Mouse (Mus musculus) macrophage (primary cell): ENCODE measurements around the gene Klk6. TPM values are rescaled to one million over a fixed set of nuclear protein-coding genes. Genes with fewer than 3 reads are reported as not detected.

Source experiments
- H3K27ac ChIP-seq: fragments of 350-480 bp; formaldehyde crosslinking; 2 replicates; pipeline ENCODE4 v1.9.0; 2021
- H3K36me3 ChIP-seq: fragments of 350-480 bp; formaldehyde crosslinking; 2 replicates; pipeline ENCODE4 v1.9.0; 2021; ENCODE audit errors: inconsistent target
- H3K4me3 ChIP-seq: fragments of 350-480 bp; formaldehyde crosslinking; 2 replicates; pipeline ENCODE4 v1.9.0; 2021; ENCODE audit errors: inconsistent target
- H3K79me2 ChIP-seq: fragments of 350-480 bp; formaldehyde crosslinking; 2 replicates; pipeline ENCODE4 v1.9.0; 2021; ENCODE audit errors: inconsistent target
- WGBS: methylation state at CpG from one replicate; pipeline ENCODE4 v1.1.7; 2026; ENCODE audit warnings: inconsistent platforms; ENCODE audit not compliant: missing documents; 5-methylcytosine and 5-hydroxymethylcytosine counted together
- polyA plus RNA-seq: library from polyadenylated mRNA; stranded (reverse); fragments of 250-400 nt; gene quantifications from 3 replicates; pipeline ENCODE4 v1.2.4, GENCODE M21; 2018; ENCODE audit warnings: inconsistent platforms

Gene Klk6
- polyA plus RNA-seq, 1 experiment from 2014 or later, result not detected

DNA sequence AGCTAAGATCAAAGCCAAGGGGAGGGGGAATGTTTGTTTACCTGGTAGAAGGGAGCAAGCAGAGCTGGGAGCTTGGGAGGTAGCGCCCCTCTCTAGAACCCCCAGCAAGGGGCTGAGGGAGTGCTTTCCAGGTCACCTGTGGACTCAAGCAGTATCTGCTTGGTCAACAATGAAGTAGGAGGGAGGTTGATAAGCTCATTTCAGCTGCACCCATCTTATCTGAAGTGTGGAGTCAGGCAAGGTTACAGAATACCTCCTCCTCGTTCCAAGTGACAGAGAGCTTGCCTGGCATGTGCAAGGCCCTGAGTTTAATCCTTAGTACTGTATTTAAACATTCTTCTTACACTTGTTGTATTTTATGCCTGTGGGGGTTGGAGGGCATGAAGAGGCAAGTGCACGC lies 31.4 kb downstream of the Klk6 start:
- Histone ChIP-seq H3K27ac (no peak overlapping the region), H3K79me2 (no peaks in the 10 kb centered on the region), H3K36me3 (no peaks in the 10 kb centered on the region), H3K4me3 (no peak overlapping the region)
- WGBS, result 79% methylated on average over 3 of the region's 3 CpGs

DNA sequence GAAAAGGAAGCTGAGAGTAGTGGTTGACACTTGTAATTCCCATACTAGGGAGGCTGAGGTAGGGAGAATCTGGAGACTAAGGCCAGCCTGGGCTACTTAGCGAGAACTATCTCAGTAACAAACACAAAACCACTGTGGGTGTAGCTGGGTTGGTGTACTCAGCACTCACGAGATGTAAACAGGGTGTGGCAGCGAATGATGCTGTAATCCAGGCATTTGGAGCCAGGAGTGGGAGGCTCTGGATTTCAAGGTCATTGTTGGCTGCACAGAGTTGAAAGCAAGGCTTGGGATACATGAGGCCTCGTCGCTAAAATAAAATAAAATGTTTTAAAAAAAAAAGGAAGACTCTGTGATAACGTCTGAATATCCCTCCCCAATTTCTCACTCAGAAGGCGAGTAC lies 32.0 kb downstream of the Klk6 start:
- Histone ChIP-seq H3K4me3 (no peak overlapping the region), H3K79me2 (no peaks in the 10 kb centered on the region), H3K27ac (no peak overlapping the region), H3K36me3 (no peaks in the 10 kb centered on the region)
- 67% methylated on average over 7 of the region's 7 CpGs for WGBS

DNA sequence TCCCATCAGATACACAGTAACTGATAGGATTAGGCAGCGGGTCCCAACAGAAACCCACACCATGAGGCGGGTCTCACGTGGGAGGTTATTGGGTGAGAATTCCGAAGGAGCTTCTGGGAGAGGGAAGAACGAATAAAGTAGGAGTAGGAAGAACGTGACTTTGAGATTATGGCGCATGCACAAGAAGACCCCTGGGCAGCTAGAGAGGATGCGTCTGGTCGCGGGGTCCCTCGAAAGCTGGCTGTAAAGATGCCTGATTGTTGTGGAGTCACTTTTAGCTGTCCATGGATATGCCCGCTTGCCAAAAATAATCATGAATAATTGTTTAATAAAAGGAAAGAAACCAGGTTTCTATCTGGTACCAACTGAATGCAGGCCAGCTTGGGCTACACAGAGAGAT lies 33.2 kb downstream of the Klk6 start:
- H3K79me2 ChIP-seq, result no peaks in the 10 kb centered on the region
- H3K27ac ChIP-seq, result no peak overlapping the region
- H3K36me3 ChIP-seq, result no peaks in the 10 kb centered on the region
- H3K4me3 ChIP-seq, result no peak overlapping the region
- 94% methylated on average over 12 of the region's 12 CpGs for WGBS

- WGBS, result 86% methylated on average over 8 of the region's 8 CpGs
- H3K36me3 ChIP-seq, result no peaks in the 10 kb centered on the region
- no peak overlapping the region for H3K4me3 ChIP-seq
- H3K27ac ChIP-seq, result no peak overlapping the region
- no peaks in the 10 kb centered on the region for H3K79me2 ChIP-seq
These were observed 36.1 kb downstream of the Klk6 start for GRCm38 (mm10) chr7:43860411-43860810.

- Histone ChIP-seq H3K79me2 (no peaks in the 10 kb centered on the region), H3K27ac (no peak overlapping the region), H3K4me3 (no peak overlapping the region), H3K36me3 (no peaks in the 10 kb centered on the region)
- 15% methylated on average over 10 of the region's 10 CpGs for WGBS
These were observed 48.9 kb downstream of the Klk6 start for GRCm38 (mm10) chr7:43873237-43873636.

- Histone ChIP-seq H3K27ac (no peak overlapping the region), H3K36me3 (no peaks in the 10 kb centered on the region), H3K4me3 (no peak overlapping the region), H3K79me2 (no peaks in the 10 kb centered on the region)
- WGBS, result 74% methylated on average over 3 of the region's 3 CpGs
These were observed 49.4 kb downstream of the Klk6 start for GRCm38 (mm10) chr7:43873674-43874073.

DNA sequence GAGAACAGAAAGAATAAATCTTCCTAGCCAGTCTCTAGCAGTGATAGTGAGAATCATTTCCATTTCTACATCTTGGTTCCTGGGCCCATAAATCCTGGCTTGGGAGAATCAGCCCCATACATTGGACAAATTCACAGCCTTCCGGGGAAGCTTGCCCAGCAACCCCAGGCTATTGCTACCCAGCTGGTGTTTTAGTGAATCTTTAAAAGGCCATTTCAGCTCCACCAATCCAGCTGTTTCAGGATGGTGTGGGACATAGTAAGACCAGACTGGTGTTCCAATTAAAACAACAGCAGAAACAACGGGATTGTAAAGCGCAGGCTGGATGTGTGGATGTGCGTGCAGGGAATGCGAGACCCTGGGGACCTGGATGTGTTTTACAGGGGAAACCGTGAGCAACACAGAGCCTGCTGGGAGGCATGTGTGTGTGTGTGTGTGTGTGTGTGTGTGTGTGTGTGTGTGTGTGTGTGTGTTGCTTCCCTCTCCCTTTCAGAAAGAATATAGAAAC lies 50.6 kb downstream of the Klk6 start:
- Histone ChIP-seq H3K27ac (no peak overlapping the region), H3K4me3 (no peak overlapping the region), H3K36me3 (no peaks in the 10 kb centered on the region), H3K79me2 (no peaks in the 10 kb centered on the region)
- 84% methylated on average over 6 of the region's 6 CpGs for WGBS

DNA sequence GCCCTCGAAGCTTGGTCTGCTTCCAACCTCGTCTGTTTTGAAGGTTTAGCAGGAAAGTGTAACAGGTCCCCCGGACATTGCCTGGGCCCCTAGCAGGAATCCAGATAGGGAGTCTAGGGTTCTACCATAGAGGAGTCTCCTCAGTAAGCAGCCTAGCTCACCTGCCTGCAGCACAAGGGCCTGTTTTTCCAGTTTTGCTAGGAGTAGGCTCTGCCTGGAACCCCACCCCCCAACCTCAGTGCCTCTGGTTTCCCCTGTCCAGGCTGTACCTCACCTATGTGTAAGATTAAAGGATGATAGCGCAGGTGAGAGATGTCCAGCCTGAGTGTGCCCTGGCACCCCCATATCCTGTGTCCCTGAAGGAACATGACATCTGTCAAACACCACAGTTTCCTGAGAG lies 52.1 kb downstream of the Klk6 start:
- Histone ChIP-seq H3K79me2 (no peaks in the 10 kb centered on the region), H3K27ac (no peak overlapping the region), H3K36me3 (no peaks in the 10 kb centered on the region), H3K4me3 (no peak overlapping the region)
- 90% methylated on average over 4 of the region's 4 CpGs for WGBS

GRCm38 (mm10) chr7:43878281-43878680 lies 54.0 kb downstream of the Klk6 start:
- no peaks in the 10 kb centered on the region for H3K36me3 ChIP-seq
- no peaks in the 10 kb centered on the region for H3K79me2 ChIP-seq
- H3K27ac ChIP-seq, result no peak overlapping the region
- no peak overlapping the region for H3K4me3 ChIP-seq
- WGBS, result 25% methylated on average over 1 of the region's 1 CpGs

- H3K27ac ChIP-seq, result no peak within 1 kb of the TSS
- 12% methylated on average over 3 of the region's 3 CpGs for WGBS
These were observed 56.6 kb downstream of the Klk6 start, which contains the start of gene Klk4 for GRCm38 (mm10) chr7:43880912-43881311. TSS of gene Klk4 (plus strand) at chr7:43881160.

More at GRCm38 (mm10) chr7:43880912-43881311, 56.6 kb downstream of the Klk6 start, which contains the start of gene Klk4:
- Histone ChIP-seq H3K36me3 (no peaks in the 10 kb centered on the region), H3K79me2 (no peaks in the 10 kb centered on the region), H3K4me3 (no peak within 1 kb of the TSS)

Other genes with a start within 250 kb of the Klk6 start
- gene Zfp719, start 244.9 kb upstream of the Klk6 start, polyA plus RNA-seq, result 1.9 to 2.7 TPM (median 2.5 TPM) in 3 replicates
- gene Zfp819, start 217.3 kb upstream of the Klk6 start, polyA plus RNA-seq, result not detected in 3 replicates
- gene Ceacam18, start 189.8 kb upstream of the Klk6 start, polyA plus RNA-seq, result not detected in 3 replicates
- 0.73 to 2.4 TPM (median 0.83 TPM) in 3 replicates for gene Siglece, start 164.3 kb upstream of the Klk6 start, polyA plus RNA-seq
- 2.6 to 6.7 TPM (median 4.7 TPM) in 3 replicates for gene Ctu1, start 152.5 kb upstream of the Klk6 start, polyA plus RNA-seq
- gene Klk14, start 134.1 kb upstream of the Klk6 start, polyA plus RNA-seq, result not detected in 3 replicates
- not detected in 3 replicates for gene Klk13, start 111.9 kb upstream of the Klk6 start, polyA plus RNA-seq
- gene Klk12, start 55.6 kb upstream of the Klk6 start, polyA plus RNA-seq, result not detected in 3 replicates
- gene Klk11, start 49.9 kb upstream of the Klk6 start, polyA plus RNA-seq, result not detected in 3 replicates
- gene Klk10, start 43.5 kb upstream of the Klk6 start, polyA plus RNA-seq, result not detected in 3 replicates
- not detected in 3 replicates for gene Klk9, start 32.6 kb upstream of the Klk6 start, polyA plus RNA-seq
- gene Klk8, start 26.9 kb upstream of the Klk6 start, polyA plus RNA-seq, result not detected in 3 replicates
- gene Klk7, start 13.2 kb upstream of the Klk6 start, polyA plus RNA-seq, result not detected in 3 replicates
- not detected in 3 replicates for gene Klk5, start 17.5 kb downstream of the Klk6 start, polyA plus RNA-seq
- gene Klk4, start 56.7 kb downstream of the Klk6 start, polyA plus RNA-seq, result not detected in 3 replicates
- gene Klk15, start 109.2 kb downstream of the Klk6 start, polyA plus RNA-seq, result not detected in 3 replicates
- gene Klk1b8, start 126.2 kb downstream of the Klk6 start, polyA plus RNA-seq, result not detected in 3 replicates
- 0.91 to 5.8 TPM (median 2.6 TPM) in 3 replicates for gene Klk1b1, start 142.3 kb downstream of the Klk6 start, polyA plus RNA-seq
- 0.40 TPM in 1 of 3 replicates, not detected in the others for gene Klk1b9, start 151.6 kb downstream of the Klk6 start, polyA plus RNA-seq
- gene Klk1b11, start 171.4 kb downstream of the Klk6 start, polyA plus RNA-seq, result 8.0 to 74.1 TPM (median 17.4 TPM) in 3 replicates
- not detected in 3 replicates for gene Klk1b26, start 187.7 kb downstream of the Klk6 start, polyA plus RNA-seq
- gene Klk1b27, start 227.8 kb downstream of the Klk6 start, polyA plus RNA-seq, result 0.66 to 0.87 TPM in 2 of 3 replicates, not detected in the other